Mouse (Mus musculus) thymus, postnatal 0 days (tissue): ENCODE data around the gene Efcab14. TPM values are rescaled to one million over a fixed set of nuclear protein-coding genes. Genes with fewer than 3 reads are reported as not detected.

Experiments
- DNase-seq: peaks from one replicate; pipeline ENCODE4 v3.0.0-alpha.2; 2015; ENCODE audit warnings: low spot score
- polyA plus RNA-seq: library from polyadenylated mRNA; unstranded; fragments of >200 nt; fragmentation: Nextera tagmentation; extraction: Ambion mirVana; gene quantifications from 2 replicates; pipeline ENCODE4 v1.2.1, GENCODE M21; 2015

The Efcab14 gene
- polyA plus RNA-seq, 1 experiment from 2014 or later = 28.3 TPM

- no peak for DNase-seq
These were observed 40.1 kb downstream of the Efcab14 start for GRCm38 (mm10) chr4:115777627-115778026.

GRCm38 (mm10) chr4:115780269-115780668 lies 42.7 kb downstream of the Efcab14 start:
- no peak for DNase-seq

- DNase-seq = no peak
These were observed 43.4 kb downstream of the Efcab14 start, which contains the start of gene Tex38 for GRCm38 (mm10) chr4:115780918-115781317. Gene Tex38, minus strand, starts transcription at chr4:115781018.

GRCm38 (mm10) chr4:115782026-115782805 lies 44.7 kb downstream of the Efcab14 start:
- no peak for DNase-seq

- peak; percentile 68 for DNase-seq
These were observed 47.4 kb downstream of the Efcab14 start, which contains the start of gene Atpaf1 for GRCm38 (mm10) chr4:115784769-115785510. Gene Atpaf1, plus strand, starts transcription at chr4:115784812.

GRCm38 (mm10) chr4:115785511-115786034 lies 48.0 kb downstream of the Efcab14 start:
- DNase-seq = no peak

GRCm38 (mm10) chr4:115790864-115791263 lies 53.3 kb downstream of the Efcab14 start:
- no peak for DNase-seq

- no peak for DNase-seq
These were observed 57.8 kb downstream of the Efcab14 start for GRCm38 (mm10) chr4:115795360-115795759.

GRCm38 (mm10) chr4:115799981-115800380 lies 62.4 kb downstream of the Efcab14 start:
- DNase-seq = no peak

GRCm38 (mm10) chr4:115812326-115812725 lies 74.8 kb downstream of the Efcab14 start:
- no peak for DNase-seq

- DNase-seq = no peak
These were observed 78.1 kb downstream of the Efcab14 start for GRCm38 (mm10) chr4:115815606-115816005.

- DNase-seq = no peak
These were observed 82.7 kb downstream of the Efcab14 start for GRCm38 (mm10) chr4:115820199-115820598.

GRCm38 (mm10) chr4:115820944-115821343 lies 83.4 kb downstream of the Efcab14 start:
- no peak for DNase-seq

- DNase-seq = no peak
These were observed 83.9 kb downstream of the Efcab14 start for GRCm38 (mm10) chr4:115821431-115821830.

GRCm38 (mm10) chr4:115821928-115822327 lies 84.4 kb downstream of the Efcab14 start:
- DNase-seq = no peak

GRCm38 (mm10) chr4:115824178-115824577 lies 86.6 kb downstream of the Efcab14 start:
- DNase-seq = no peak

GRCm38 (mm10) chr4:115825271-115825670 lies 87.7 kb downstream of the Efcab14 start:
- no peak for DNase-seq

Other genes with a start within 250 kb of the Efcab14 start
- not detected in 2 replicates for gene Cyp4a14, start 241.6 kb upstream of the Efcab14 start, polyA plus RNA-seq
- not detected in 2 replicates for gene Cyp4a10, start 219.5 kb upstream of the Efcab14 start, polyA plus RNA-seq
- not detected in 2 replicates for gene Cyp4a31, start 174.1 kb upstream of the Efcab14 start, polyA plus RNA-seq
- not detected in 2 replicates for gene Cyp4a32, start 136.8 kb upstream of the Efcab14 start, polyA plus RNA-seq
- gene Cyp4b1, start 90.0 kb upstream of the Efcab14 start, polyA plus RNA-seq = 3.4 and 3.5 TPM in 2 replicates
- gene Tex38, start 43.3 kb downstream of the Efcab14 start, polyA plus RNA-seq = 0.27 and 0.35 TPM in 2 replicates
- gene Atpaf1, start 47.1 kb downstream of the Efcab14 start, polyA plus RNA-seq = 42.7 and 51.1 TPM in 2 replicates
- 8.5 and 9.4 TPM in 2 replicates for gene Mob3c, start 90.3 kb downstream of the Efcab14 start, polyA plus RNA-seq
- gene Mknk1, start 101.5 kb downstream of the Efcab14 start, polyA plus RNA-seq = 41.3 and 42.5 TPM in 2 replicates
- not detected in 2 replicates for gene Kncn, start 146.7 kb downstream of the Efcab14 start, polyA plus RNA-seq
- gene 6430628N08Rik, start 152.9 kb downstream of the Efcab14 start, polyA plus RNA-seq = not detected in 2 replicates
- gene Dmbx1, start 202.2 kb downstream of the Efcab14 start, polyA plus RNA-seq = 0.04 and 0.05 TPM in 2 replicates